Mouse (Mus musculus) forelimb bud, embryonic 11.5 days (tissue): ENCODE measurements at regions not wholly inside any gene's neighbourhood (a gene's known extent, or its start where the extent isn't known, plus 50 kb on each side); places are given as distances from the start of the nearest gene placed in this dataset.
A peak's percentile ranks its signal among the peaks of the same experiment; 100 is the strongest.

Experiments used
- DNase-seq: peaks from one replicate; pipeline ENCODE4 v3.0.0-alpha.2; 2012; ENCODE audit warnings: low read depth, low spot score

GRCm38 (mm10) chrX:122021749-122022148, 375.5 kb downstream of the Nap1l3 start:
- peak; percentile 12 for DNase-seq
